Mouse (Mus musculus): ENCODE data around the gene Gm5741. TPM values are rescaled to one million over a fixed set of nuclear protein-coding genes. Genes with fewer than 3 reads are reported as not detected.

The Gm5741 gene
- total RNA-seq, 2 experiments from 2014 or later = not detected

GRCm38 (mm10) chr8:85076993-85077392 is 9.2 kb upstream of the Gm5741 start:
- peak; percentile 89 to 91 for DNase-seq (ENCODE audit: low spot score in 2 of 2)
- intact Hi-C loops (cut with DNase I) = no loop called here

- no peak for DNase-seq (ENCODE audit: low spot score in 2 of 2)
Measured at GRCm38 (mm10) chr8:85076001-85076400, 8.2 kb upstream of the Gm5741 start.

GRCm38 (mm10) chr8:85074617-85075016 is 6.8 kb upstream of the Gm5741 start:
- intact Hi-C loops (cut with DNase I) = no loop called here
- no peak for DNase-seq (ENCODE audit: low spot score in 2 of 2)

More at GRCm38 (mm10) chr8:85076001-85076400, 8.2 kb upstream of the Gm5741 start:
- intact Hi-C loops (cut with DNase I) = no loop called here

- intact Hi-C loops (cut with DNase I) = no loop called here
- DNase-seq (ENCODE audit: low spot score in 2 of 2) = no peak
Measured at GRCm38 (mm10) chr8:85074167-85074566, 6.4 kb upstream of the Gm5741 start.

- no peak for DNase-seq (ENCODE audit: low spot score in 2 of 2)
- intact Hi-C loops (cut with DNase I) = no loop called here
Measured at GRCm38 (mm10) chr8:85073041-85073612, 5.3 kb upstream of the Gm5741 start.

- no peak for DNase-seq (ENCODE audit: low spot score in 2 of 2)
- intact Hi-C loops (cut with DNase I) = no loop called here
Measured at GRCm38 (mm10) chr8:85072364-85072929, 4.7 kb upstream of the Gm5741 start.

- intact Hi-C loops (cut with DNase I) = no loop called here
- DNase-seq (ENCODE audit: low spot score in 2 of 2) = peak; percentile 93 to 94
Measured at GRCm38 (mm10) chr8:85071514-85072281, 3.9 kb upstream of the Gm5741 start, which contains the start of gene Dhps. Gene Dhps, plus strand, starts transcription at chr8:85071757.

GRCm38 (mm10) chr8:85071041-85071440 is 3.3 kb upstream of the Gm5741 start:
- DNase-seq (ENCODE audit: low spot score in 2 of 2) = no peak
- intact Hi-C loops (cut with DNase I) = no loop called here

- no peak for DNase-seq (ENCODE audit: low spot score in 2 of 2)
- intact Hi-C loops (cut with DNase I) = no loop called here
Measured at GRCm38 (mm10) chr8:85067155-85067554, 627 bp downstream of the Gm5741 start.

- intact Hi-C loops (cut with DNase I) = no loop called here
- no peak for DNase-seq (ENCODE audit: low spot score in 2 of 2)
Measured at GRCm38 (mm10) chr8:85065213-85065612, 2.6 kb downstream of the Gm5741 start.

GRCm38 (mm10) chr8:85062603-85063002 is 5.2 kb downstream of the Gm5741 start:
- intact Hi-C loops (cut with DNase I) = no loop called here
- DNase-seq (ENCODE audit: low spot score in 2 of 2) = no peak

GRCm38 (mm10) chr8:85059879-85060616 is 7.7 kb downstream of the Gm5741 start, which contains the start of gene Fbxw9:
Gene Fbxw9, plus strand, starts transcription at chr8:85060055.
- DNase-seq (ENCODE audit: low spot score in 2 of 2) = peak; percentile 94 to 95
- intact Hi-C loops (cut with DNase I) = no loop called here

GRCm38 (mm10) chr8:85057367-85057766 is 10.4 kb downstream of the Gm5741 start:
- intact Hi-C loops (cut with DNase I) = no loop called here
- no peak for DNase-seq (ENCODE audit: low spot score in 2 of 2)

- no peak for DNase-seq (ENCODE audit: low spot score in 2 of 2)
- intact Hi-C loops (cut with DNase I) = no loop called here
Measured at GRCm38 (mm10) chr8:85043619-85044018, 24.2 kb downstream of the Gm5741 start.

- intact Hi-C loops (cut with DNase I) = no loop called here
- peak; percentile 49 to 51 for DNase-seq (ENCODE audit: low spot score in 2 of 2)
Measured at GRCm38 (mm10) chr8:85037681-85038531, 29.9 kb downstream of the Gm5741 start.

GRCm38 (mm10) chr8:85037366-85037680 is 30.5 kb downstream of the Gm5741 start:
- intact Hi-C loops (cut with DNase I) = no loop called here
- no peak for DNase-seq (ENCODE audit: low spot score in 2 of 2)

GRCm38 (mm10) chr8:85036718-85037365 is 30.9 kb downstream of the Gm5741 start, which contains the start of gene Tnpo2:
Gene Tnpo2, plus strand, starts transcription at chr8:85036915.
- peak; percentile 95 to 98 for DNase-seq (ENCODE audit: low spot score in 2 of 2)
- intact Hi-C loops (cut with DNase I) = no loop called here

- intact Hi-C loops (cut with DNase I) = no loop called here
- DNase-seq (ENCODE audit: low spot score in 2 of 2) = no peak
Measured at GRCm38 (mm10) chr8:85036381-85036717, 31.4 kb downstream of the Gm5741 start.
